Mouse (Mus musculus) small intestine, adult 2 months (tissue): ENCODE measurements at regions not wholly inside any gene's neighbourhood (a gene's known extent, or its start where the extent isn't known, plus 50 kb on each side); places are given as distances from the start of the nearest gene placed in this dataset.

Experiments used
- CTCF ChIP-seq: fragments of 200-500 bp; IDR thresholded peaks from 2 replicates; pipeline ENCODE4 v1.5.1; 2012; ENCODE audit warnings: low read depth, mild to moderate bottlenecking, control low read depth, inconsistent platforms, low read length, moderate library complexity, mixed read lengths; ENCODE audit not compliant: insufficient replicate concordance, insufficient read length; ENCODE audit errors: extremely low read depth
- POLR2A ChIP-seq: fragments of 200-500 bp; IDR thresholded peaks from 2 replicates; pipeline ENCODE4 v1.6.1; 2012; ENCODE audit warnings: low read depth, mild to moderate bottlenecking, control low read depth, inconsistent platforms, low read length, moderate library complexity

- no peak for TF ChIP-seq POLR2A
- no peak for TF ChIP-seq CTCF
Observed at GRCm38 (mm10) chr17:50442062-50442461, 67.1 kb upstream of the Plcl2 start.
